Mouse (Mus musculus): ENCODE results near the gene Rex2. TPM values are rescaled to one million over a fixed set of nuclear protein-coding genes. Genes with fewer than 3 reads are reported as not detected.

Gene Rex2
- polyA plus RNA-seq (2017; shearing (Covaris generic)), result not detected

DNA sequence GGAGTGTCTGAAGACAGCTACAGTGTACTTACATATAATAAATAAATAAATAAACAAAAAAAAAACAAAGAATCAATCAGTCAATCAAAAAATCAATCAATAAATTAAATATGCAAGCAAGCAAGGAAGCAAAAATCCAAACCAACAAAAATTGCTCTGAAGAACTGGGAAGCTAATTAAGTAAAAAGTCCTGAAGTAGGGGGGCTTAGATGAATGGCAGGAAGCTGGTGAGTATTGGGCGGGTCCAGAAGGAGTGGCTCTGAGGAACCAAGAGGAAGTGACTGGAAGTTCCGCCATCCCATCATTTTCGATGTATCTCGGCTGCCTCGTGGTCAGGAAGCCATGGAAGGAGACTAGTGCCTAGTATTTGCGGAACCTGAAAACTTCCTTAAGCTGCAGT lies at the start of gene Rex2:
Gene Rex2 (plus strand): TSS at position 301 of the 400 bp plus-strand sequence.

Other genes starting within 250 kb of the Rex2 start
- gene Gm21411, start 112.3 kb upstream of the Rex2 start, polyA plus RNA-seq (2017; shearing (Covaris generic)), result not detected
- gene Zfp989, start 49.9 kb upstream of the Rex2 start, polyA plus RNA-seq (2017; shearing (Covaris generic)), result 1.3 TPM
- 2.2 TPM for gene Zfp991, start 110.2 kb downstream of the Rex2 start, polyA plus RNA-seq (2017; shearing (Covaris generic))

All from naive thymus-derived CD4-positive, alpha-beta T cell, adult 5 months (primary cell).